Mouse (Mus musculus): Measurements from ENCODE around the gene Sorcs2. TPM values are rescaled to one million over a fixed set of nuclear protein-coding genes. Genes with fewer than 3 reads are reported as not detected.

Sorcs2 gene
- polyA plus RNA-seq, 1 experiment from 2014 or later, result 1.7 TPM

DNA sequence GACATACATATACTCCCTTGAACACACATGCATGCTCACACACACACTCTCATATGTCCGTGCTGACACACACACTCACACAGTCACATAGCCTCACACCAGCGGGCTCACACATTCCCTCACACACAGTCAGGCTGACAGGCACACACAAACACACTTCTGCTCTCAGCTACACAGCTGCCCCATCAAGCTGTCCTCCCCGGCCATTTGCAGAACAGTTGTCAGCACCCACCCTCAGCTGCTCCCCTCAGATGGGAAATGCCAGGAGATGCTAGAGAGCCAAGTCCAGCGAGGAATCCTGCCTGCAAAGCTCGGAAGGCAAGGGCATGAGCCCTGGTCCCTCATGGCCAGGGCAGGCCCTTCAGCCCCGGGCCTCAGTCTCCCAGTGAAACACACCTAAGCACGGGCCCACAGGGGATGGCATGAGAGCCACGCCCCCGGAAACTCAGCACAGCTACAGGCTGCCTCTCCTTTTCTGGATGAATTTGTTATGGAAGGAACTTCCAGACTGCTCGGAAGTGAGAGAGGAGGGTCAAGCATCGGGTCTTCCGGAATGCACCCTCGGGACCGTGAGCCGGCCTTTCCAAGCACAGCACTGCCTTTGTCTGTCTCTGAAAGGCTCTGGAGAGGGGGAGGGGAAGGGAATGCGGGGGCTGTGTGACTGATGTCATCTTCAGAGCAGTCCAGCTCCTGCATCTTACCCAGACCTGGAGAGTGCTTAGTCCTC lies 84.4 kb downstream of the Sorcs2 start:
- no peak for DNase-seq (ENCODE audit: low spot score)

DNA sequence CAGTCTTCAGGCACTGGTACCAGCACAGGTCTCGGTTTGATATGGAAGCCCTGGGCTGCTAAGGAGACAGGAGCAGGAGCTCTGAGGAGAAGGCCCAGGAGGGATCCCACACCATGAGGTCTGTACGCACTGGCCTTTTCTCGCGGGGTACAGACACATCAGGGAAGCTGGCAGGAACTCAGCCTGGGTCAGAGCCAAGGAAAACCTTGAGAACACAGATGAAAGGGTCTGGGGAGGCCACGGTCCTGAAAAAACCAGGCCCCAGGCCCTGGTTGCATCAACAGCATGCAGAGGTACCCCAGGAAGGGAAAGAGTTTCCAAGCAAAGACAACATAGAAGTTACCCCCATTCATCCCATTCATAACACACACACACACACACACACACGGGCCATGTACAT lies 85.0 kb downstream of the Sorcs2 start:
- DNase-seq (ENCODE audit: low spot score), result no peak

DNA sequence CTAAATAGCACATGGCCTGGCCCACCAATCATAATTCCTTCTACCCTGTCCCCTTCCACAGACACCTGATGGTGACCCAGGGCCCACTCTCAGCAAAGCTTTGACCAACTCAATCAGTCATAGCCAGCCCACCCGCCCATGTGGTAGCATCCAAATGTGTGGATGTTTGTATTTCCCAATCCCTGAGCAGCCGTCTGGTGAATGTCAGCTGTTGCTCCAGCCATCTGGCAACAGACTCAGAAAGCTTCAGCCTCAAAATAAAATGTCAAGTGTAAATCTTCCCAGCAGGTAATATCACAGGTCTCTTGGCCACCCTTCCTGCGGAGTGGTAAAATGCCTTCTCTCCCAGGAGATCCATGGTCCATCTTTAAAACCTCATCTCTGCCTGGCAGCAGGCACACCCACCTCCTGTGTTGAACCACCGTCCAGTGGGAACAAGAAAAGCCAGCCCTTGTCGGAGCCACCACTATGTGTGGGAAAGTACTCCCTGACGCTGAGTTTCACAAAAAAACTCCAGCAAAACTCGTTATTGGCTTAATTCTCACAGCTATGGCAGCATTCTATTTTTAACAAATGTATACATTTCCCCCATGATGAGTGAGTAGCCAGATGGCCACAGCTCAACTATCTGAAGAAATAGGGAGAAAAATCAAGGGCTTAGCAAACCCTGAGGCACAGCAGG lies 93.5 kb downstream of the Sorcs2 start:
- DNase-seq (ENCODE audit: low spot score), result no peak

- no peak for DNase-seq (ENCODE audit: low spot score)
Observed at GRCm38 (mm10) chr5:36301166-36301565, 96.8 kb downstream of the Sorcs2 start.

DNA sequence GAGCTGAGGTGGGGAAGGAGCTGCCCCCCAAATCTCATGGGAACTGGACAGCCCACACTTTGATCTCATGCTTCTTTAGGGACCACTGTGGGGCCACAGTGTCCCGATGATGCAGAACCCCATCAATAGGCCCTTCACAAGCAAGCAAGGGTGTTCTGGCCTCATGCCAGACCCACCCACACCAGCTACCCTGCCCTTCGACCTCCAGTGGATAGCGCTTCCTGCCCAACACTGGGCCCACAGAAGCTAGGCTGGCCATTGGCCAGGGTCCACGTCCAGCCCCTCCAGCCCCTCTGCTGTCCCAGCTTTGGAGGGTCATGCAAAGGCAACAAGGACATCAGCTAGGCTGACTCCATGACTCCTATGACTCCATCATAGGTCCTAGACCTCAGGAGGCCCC lies 99.9 kb downstream of the Sorcs2 start:
- no peak for DNase-seq (ENCODE audit: low spot score)

- DNase-seq (ENCODE audit: low spot score), result no peak
Observed at GRCm38 (mm10) chr5:36297246-36297645, 100.7 kb downstream of the Sorcs2 start.

GRCm38 (mm10) chr5:36293109-36293900 lies 104.6 kb downstream of the Sorcs2 start:
- DNase-seq (ENCODE audit: low spot score), result no peak

DNA sequence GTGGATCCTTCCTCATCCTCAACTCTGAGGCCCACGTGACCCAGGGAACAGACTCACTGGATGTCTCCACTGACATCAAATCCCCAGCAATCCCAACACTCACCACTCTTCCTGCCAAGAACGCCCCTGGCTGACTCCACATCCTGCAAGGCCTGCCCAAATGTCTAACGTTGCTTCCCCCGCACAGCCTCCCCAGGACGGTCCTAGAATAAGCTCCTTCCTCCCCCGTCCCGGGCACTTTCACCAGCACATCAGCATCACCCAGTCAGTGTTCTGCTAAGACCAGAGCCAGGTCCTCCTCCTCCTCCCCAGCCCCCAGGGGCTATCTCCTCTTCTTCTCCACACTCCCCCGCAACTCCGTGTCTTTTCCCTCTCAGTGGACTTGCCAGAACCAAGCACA lies 105.6 kb downstream of the Sorcs2 start:
- DNase-seq (ENCODE audit: low spot score), result no peak

DNA sequence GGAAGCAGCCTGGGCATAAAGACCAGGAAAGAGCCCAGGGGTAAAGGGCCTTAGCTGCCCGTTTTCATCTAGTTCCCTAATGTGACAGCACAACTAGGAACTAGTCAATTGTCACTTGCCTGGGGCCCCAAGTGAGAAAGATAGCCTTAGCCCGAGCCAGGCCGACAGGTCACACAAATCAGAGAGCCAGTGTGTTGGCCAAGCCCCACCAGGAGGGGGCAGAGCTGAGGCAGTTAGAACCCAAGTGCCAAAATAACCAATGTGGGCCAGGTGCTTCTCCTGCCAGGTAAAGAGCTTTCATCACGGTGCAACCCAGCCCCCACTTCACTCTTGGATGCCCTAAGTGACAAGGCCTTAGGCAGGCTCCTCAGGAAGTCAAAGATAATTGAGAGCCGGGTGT lies 106.7 kb downstream of the Sorcs2 start:
- peak; percentile 48 for DNase-seq (ENCODE audit: low spot score)

- no peak for DNase-seq (ENCODE audit: low spot score)
Observed at GRCm38 (mm10) chr5:36285405-36285804, 112.5 kb downstream of the Sorcs2 start.

DNA sequence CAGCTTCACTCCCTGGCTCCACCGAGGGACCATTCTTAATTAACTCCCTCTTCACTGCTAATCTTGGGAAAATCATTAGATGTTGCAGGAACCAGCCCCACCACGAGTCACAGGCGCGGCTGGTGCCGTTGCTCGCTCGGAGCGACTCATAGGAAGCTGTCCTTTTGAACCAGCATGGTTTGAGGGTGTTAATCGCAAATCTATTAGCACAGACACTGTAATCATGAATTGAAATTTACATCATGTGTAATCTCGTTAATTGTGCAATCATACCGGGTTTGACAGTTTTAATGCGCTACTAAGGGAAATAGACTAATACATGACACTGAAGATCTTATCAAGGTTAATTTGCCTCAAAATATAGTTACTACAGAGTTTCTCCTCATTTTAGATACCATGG lies 118.0 kb downstream of the Sorcs2 start:
- DNase-seq (ENCODE audit: low spot score), result no peak

DNA sequence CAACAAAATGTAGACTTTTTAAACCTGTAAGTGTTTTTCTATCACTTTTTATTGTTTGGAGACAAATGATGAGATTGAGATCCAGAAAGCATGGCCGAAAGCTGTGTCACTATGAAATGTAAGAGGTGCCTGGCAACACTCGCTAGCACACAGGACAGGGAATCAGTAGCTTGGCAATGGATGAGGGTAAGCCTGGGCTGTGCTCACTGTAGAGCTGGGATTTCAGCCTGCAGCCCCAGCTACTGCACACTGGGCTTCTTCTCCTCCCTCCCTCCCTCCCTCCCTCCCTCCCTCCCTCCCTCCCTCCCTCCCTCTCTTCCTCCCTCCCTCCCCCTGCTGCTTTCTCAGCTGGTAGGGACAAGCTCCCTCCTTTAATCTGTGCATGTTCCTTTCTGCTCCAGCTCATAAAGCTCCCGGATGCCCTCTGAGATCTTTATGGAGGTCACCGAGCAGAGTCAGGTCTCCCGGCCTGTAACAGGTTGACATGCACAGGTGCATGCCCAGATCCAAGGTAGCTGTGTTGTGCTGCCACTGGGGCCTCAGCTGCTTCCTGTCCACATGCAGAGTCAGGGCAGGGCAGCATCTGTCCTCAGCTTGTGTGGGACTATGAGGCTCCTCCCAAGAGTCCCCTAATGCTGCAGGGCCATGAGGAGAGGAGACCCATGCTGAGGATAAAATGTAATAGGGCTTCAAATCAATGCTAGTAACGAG lies 123.1 kb downstream of the Sorcs2 start:
- DNase-seq (ENCODE audit: low spot score), result no peak

DNA sequence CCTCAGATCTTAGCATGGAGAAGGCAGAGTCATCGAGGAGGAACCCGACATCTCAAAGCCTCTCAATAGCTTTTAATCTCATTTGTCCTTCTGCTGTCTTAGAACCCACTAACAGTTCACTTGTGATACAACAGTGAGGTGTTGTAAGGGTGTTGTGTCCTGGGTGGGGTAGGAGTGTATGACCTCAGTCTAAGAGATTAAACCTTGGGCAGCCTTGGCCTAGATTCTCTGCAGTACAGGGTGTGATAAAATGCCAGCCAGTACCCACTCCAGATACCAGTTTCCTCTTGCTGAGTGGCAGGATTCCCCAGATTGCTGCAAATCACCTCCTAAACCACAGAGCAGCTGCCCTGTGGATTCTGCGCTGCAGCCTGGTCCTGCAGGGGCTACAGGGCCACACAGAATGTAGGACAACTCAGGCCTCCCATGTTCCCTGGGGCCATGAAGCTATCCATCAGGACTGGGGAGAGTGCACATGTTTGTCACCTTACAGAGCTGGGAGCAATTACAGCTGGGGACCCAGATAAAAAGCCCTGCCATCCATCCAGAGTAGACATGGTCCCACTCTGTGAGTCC lies 130.7 kb downstream of the Sorcs2 start:
- no peak for DNase-seq (ENCODE audit: low spot score)

DNA sequence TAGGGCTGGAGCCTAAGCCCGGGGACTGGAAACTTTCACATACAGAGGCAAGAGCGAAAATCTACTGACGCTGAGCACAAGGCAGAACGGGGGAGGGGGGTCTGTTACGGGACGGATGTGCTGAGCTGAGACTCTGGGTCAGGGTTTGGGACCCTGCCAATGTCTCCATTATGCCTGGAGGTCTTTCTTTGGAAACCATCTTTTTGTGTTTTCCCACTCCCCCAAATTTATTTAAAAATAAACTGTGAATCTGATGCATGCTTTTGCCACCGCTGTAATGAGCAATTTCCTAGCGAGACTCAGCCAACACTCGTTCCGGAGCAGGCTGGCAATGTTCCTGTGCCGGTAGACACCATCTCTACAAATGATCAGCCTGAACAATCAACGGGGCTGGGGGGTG lies 137.1 kb downstream of the Sorcs2 start:
- DNase-seq (ENCODE audit: low spot score), result no peak

- DNase-seq (ENCODE audit: low spot score), result no peak
Observed at GRCm38 (mm10) chr5:36259691-36260124, 138.2 kb downstream of the Sorcs2 start.

- DNase-seq (ENCODE audit: low spot score), result no peak
Observed at GRCm38 (mm10) chr5:36258387-36259181, 139.4 kb downstream of the Sorcs2 start.

GRCm38 (mm10) chr5:36257008-36257407 lies 140.9 kb downstream of the Sorcs2 start:
- no peak for DNase-seq (ENCODE audit: low spot score)

- no peak for DNase-seq (ENCODE audit: low spot score)
Observed at GRCm38 (mm10) chr5:36254642-36255516, 143.1 kb downstream of the Sorcs2 start.

- no peak for DNase-seq (ENCODE audit: low spot score)
Observed at GRCm38 (mm10) chr5:36252746-36253504, 145.0 kb downstream of the Sorcs2 start.

Data from thymus, postnatal 0 days (tissue).